In genomic region chr6:125604463-125605191, GRCm38 (mm10) we compare ENCODE assay signal across 8 mouse cellular contexts. TPM values are rescaled to one million over a fixed set of nuclear protein-coding genes. Genes with fewer than 3 reads are reported as not detected.
DNase-seq lines count a peak whose midpoint lies in the region; ATAC-seq and TF ChIP-seq lines count a peak whose summit lies in the region.

No protein-coding gene starts in this region.

- peak; percentile 48 for ATAC-seq in CD4-positive, CD25-positive, alpha-beta regulatory T cell, adult 4 months
- peak; percentile 36; the same call in 1 of the 2 replicates for ATAC-seq in limb, embryonic 11.5 days (ENCODE audit: insufficient number of reproducible peaks, low FRiP score, low TSS enrichment, low read depth)
- peak; percentile 56 for ATAC-seq in stomach, postnatal 0 days (ENCODE audit: low FRiP score, low TSS enrichment)

- peak; percentile 77 for DNase-seq in adrenal gland, adult 2 months
- peak; percentile 93 for DNase-seq in embryo, embryonic 10.5 days (ENCODE audit: low spot score)
- DNase-seq in gastrocnemius, postnatal 14 days, result peak; percentile 60
- DNase-seq in kidney, adult 8-10 months, result peak; percentile 77 to 83
- DNase-seq in limb, embryonic 11.5 days (ENCODE audit: low spot score), result peak; percentile 88
- peak; percentile 79 for DNase-seq in stomach, postnatal 0 days (ENCODE audit: low spot score)

- 28% methylated on average over 9 of the region's 9 CpGs for WGBS in limb, embryonic 11.5 days
- 24% methylated on average over 9 of the region's 9 CpGs for WGBS in stomach, postnatal 0 days

- no peak overlapping the region for H3K27ac ChIP-seq in limb, embryonic 11.5 days (replicated peaks; ENCODE audit: low read depth, low read length)
- no peak overlapping the region for H3K27ac ChIP-seq in stomach, postnatal 0 days (replicated peaks)

- H3K4me3 ChIP-seq in limb, embryonic 11.5 days (ENCODE audit: low read depth, low read length), result no peak overlapping the region
- no peak overlapping the region for H3K4me3 ChIP-seq in myocyte
- no peak overlapping the region for H3K4me3 ChIP-seq in stomach, postnatal 0 days (ENCODE audit: low read depth, low read length)

- no peak overlapping the region for H3K9ac ChIP-seq in limb, embryonic 11.5 days (ENCODE audit: low read length)
- no peak overlapping the region for H3K9ac ChIP-seq in stomach, postnatal 0 days (ENCODE audit: low read length)

- intact Hi-C loops in gastrocnemius, postnatal 14 days (cut with DNase I; ENCODE audit: low total_unique reads), result no loop called here

- no peaks in the 10 kb centered on the region for H3K27me3 ChIP-seq in limb, embryonic 11.5 days (ENCODE audit: control insufficient read depth, insufficient read depth, low read length)
- peaks cover 23% of the 10 kb centered on the region for H3K27me3 ChIP-seq in myocyte (ENCODE audit: control insufficient read depth, insufficient read depth, insufficient read length)
- no peaks in the 10 kb centered on the region for H3K27me3 ChIP-seq in stomach, postnatal 0 days (ENCODE audit: control insufficient read depth, insufficient read depth, low read length)

- H3K36me3 ChIP-seq in limb, embryonic 11.5 days (ENCODE audit: control insufficient read depth, insufficient read depth, low read length), result no peaks in the 10 kb centered on the region
- no peaks in the 10 kb centered on the region for H3K36me3 ChIP-seq in myocyte (ENCODE audit: control insufficient read depth, insufficient read depth)
- H3K36me3 ChIP-seq in stomach, postnatal 0 days (ENCODE audit: control insufficient read depth, insufficient read depth, low read length), result no peaks in the 10 kb centered on the region

- no peak overlapping the region for H3ac ChIP-seq in myocyte (ENCODE audit: control insufficient read depth, insufficient read length)

- H3K4me1 ChIP-seq in limb, embryonic 11.5 days (ENCODE audit: control insufficient read depth, insufficient read depth, low read length), result no peaks in the 10 kb centered on the region
- H3K4me1 ChIP-seq in stomach, postnatal 0 days (replicated peaks; ENCODE audit: control insufficient read depth, insufficient read depth), result 0 out of 2 replicates have a peak, but pooled peaks cover 2% of the 10 kb centered on the region

- H3K4me2 ChIP-seq in limb, embryonic 11.5 days (ENCODE audit: low read depth, severe bottlenecking), result no peak overlapping the region
- H3K4me2 ChIP-seq in myocyte (ENCODE audit: low read depth), result peak overlapping the region; percentile 53
- no peak overlapping the region for H3K4me2 ChIP-seq in stomach, postnatal 0 days (replicated peaks; ENCODE audit: low read depth)

- no peaks in the 10 kb centered on the region for H3K79me2 ChIP-seq in myocyte (ENCODE audit: control insufficient read depth, insufficient read depth)

- TF ChIP-seq CTCF in stomach, postnatal 0 days (IDR thresholded peaks at IDR 0.05; ENCODE audit: low read depth), result peak; percentile 99

- no peak for TF ChIP-seq POLR2A in myocyte (IDR thresholded peaks at IDR 0.05; ENCODE audit: insufficient read length, low read depth)

- no peaks in the 10 kb centered on the region for H3K9me3 ChIP-seq in limb, embryonic 11.5 days (ENCODE audit: control insufficient read depth, low read length)
- H3K9me3 ChIP-seq in stomach, postnatal 0 days (ENCODE audit: control insufficient read depth, low read length), result no peaks in the 10 kb centered on the region

- no peak for TF ChIP-seq EP300 in stomach, postnatal 0 days (optimal IDR thresholded peaks at IDR 0.05)

TF ChIP-seq in myocyte, 11 proteins besides CTCF, POLR2A, EP300 and RAD21:
- peak in 2 of 3 experiments; percentile 49 to 71 for TF ChIP-seq MYOD1 (IDR thresholded peaks at IDR 0.05; ENCODE audit: control insufficient read depth in 1 of 3, insufficient read length in 2 of 3, low read depth in 2 of 3)
- peak; percentile 30 for TF ChIP-seq SRF (IDR thresholded peaks at IDR 0.05; ENCODE audit: control insufficient read depth, insufficient read length, low read depth)
- no peak for TF ChIP-seq USF1 (IDR thresholded peaks at IDR 0.05; ENCODE audit: low read depth)
TF ChIP-seq in myocyte: peak in this region for 2.

RNA-seq across cellular contexts. Expression of gene Vwf, which starts 58.1 kb away (rescaled TPM):
- not detected for polyA plus RNA-seq in CD4-positive, CD25-positive, alpha-beta regulatory T cell, adult 4 months (2017; shearing (Covaris generic))
- total RNA-seq in adrenal gland, adult 2 months (2021), result 1 to 10 TPM; 4.5 to 8.5 TPM
- 12.2 and 18.9 TPM in 2 replicates for polyA plus RNA-seq in adrenal gland, adult 2 months (2012; rRNA removed)
- total RNA-seq in gastrocnemius, postnatal 14 days (2021), result 10 to 100 TPM; 25.4 to 29.5 TPM
- polyA plus RNA-seq in limb, embryonic 11.5 days (2014; fragmentation: Nextera tagmentation; extraction: Ambion mirVana), result 6.1 and 6.7 TPM in 2 replicates
- polyA plus RNA-seq in myocyte (2012; fragmentation: generic; extraction: Trizol), result 1.2 TPM
- polyA plus RNA-seq in stomach, postnatal 0 days (2015; fragmentation: Nextera tagmentation; extraction: Ambion mirVana), result 7.8 and 9.5 TPM in 2 replicates
